Mouse (Mus musculus): Measurements from ENCODE around the gene Mrps6. TPM values are rescaled to one million over a fixed set of nuclear protein-coding genes. Genes with fewer than 3 reads are reported as not detected.

The Mrps6 gene
- polyA plus RNA-seq, 1 experiment from 2014 or later = 43.7 TPM

DNA sequence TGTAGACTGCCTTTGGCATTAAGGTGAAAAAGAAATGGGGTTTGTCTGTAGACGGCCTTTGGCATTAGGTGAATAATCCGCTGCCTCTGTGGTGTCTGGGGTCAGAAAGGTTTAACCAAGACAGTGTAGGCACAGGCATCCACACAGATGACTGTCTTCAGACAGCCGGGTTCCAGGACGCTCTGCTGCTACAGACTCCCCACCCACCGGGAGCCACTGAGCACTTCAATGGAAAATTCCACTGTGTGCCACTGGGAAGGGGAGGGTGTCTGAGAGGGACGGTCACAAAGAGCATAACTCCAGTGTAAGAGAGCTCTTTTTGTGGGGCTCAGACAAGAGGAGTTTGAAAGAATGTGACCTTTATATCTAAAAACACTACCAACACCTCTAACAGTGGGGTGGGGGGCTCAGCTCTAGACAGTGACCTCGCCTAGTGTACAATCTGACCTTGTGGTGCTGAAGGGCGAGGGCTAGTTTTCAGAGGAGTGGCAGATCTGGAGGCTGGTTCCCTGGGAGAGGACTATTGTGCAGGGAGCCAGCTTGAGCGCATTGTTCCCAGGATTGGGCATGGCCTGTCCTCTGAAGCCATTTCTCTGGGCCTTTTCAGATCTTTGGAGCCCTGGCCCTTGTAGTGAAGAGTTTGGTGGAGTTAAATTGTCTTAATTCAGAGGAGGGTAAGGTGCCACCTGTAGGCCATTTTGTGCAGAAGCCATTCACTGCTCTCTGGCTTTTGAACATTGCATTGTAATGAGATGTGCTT, 45.7 kb downstream of the Mrps6 start:
- 66% methylated on average over 9 of the region's 9 CpGs for WGBS (ENCODE audit: insufficient replicate concordance)
- Histone ChIP-seq H3K9me3 (replicated peaks) (no peaks in the 10 kb centered on the region), H3K27ac (no peak overlapping the region), H3K4me2 (no peak overlapping the region), H3K4me3 (replicated peaks) (no peak overlapping the region), H3K4me1 (replicated peaks) (no peaks in the 10 kb centered on the region), H3K36me3 (0 out of 2 replicates have a peak, but pooled peaks cover 9% of the 10 kb centered on the region), H3K27me3 (no peaks in the 10 kb centered on the region), H3K9ac (no peak overlapping the region)
- ATAC-seq (ENCODE audit: low read depth) (no peak), DNase-seq (no peak)

DNA sequence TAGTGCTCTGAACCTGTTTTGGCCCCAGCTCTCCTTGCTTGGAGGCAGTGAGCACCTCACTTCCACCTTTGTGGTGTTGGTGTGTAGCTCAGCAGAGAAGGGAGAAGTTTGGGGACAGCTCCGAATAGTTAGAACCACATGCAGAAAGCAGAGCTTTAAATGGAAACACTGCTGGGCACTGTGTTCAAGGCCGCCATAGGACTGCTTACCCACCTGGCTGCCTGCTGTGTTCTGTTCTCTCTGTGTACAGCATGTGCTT, 46.2 kb downstream of the Mrps6 start:
- H3K4me2 ChIP-seq = no peak overlapping the region
- 66% methylated on average over 2 of the region's 2 CpGs for WGBS (ENCODE audit: insufficient replicate concordance)
- H3K27me3 ChIP-seq = no peaks in the 10 kb centered on the region
- H3K27ac ChIP-seq = no peak overlapping the region
- no peaks in the 10 kb centered on the region for H3K9me3 ChIP-seq (replicated peaks)
- H3K4me3 ChIP-seq (replicated peaks) = no peak overlapping the region
- no peak for DNase-seq
- H3K4me1 ChIP-seq (replicated peaks) = no peaks in the 10 kb centered on the region
- no peak for ATAC-seq (ENCODE audit: low read depth)
- no peak overlapping the region for H3K9ac ChIP-seq
- H3K36me3 ChIP-seq = 0 out of 2 replicates have a peak, but pooled peaks cover 9% of the 10 kb centered on the region

- no peaks in the 10 kb centered on the region for H3K4me1 ChIP-seq (replicated peaks)
- H3K9ac ChIP-seq = no peak overlapping the region
- H3K4me3 ChIP-seq (replicated peaks) = no peak overlapping the region
- no peak overlapping the region for H3K27ac ChIP-seq
- WGBS (ENCODE audit: insufficient replicate concordance) = 65% methylated on average over 2 of the region's 2 CpGs
- no peak for ATAC-seq (ENCODE audit: low read depth)
- 0 out of 2 replicates have a peak, but pooled peaks cover 5% of the 10 kb centered on the region for H3K36me3 ChIP-seq
- DNase-seq = no peak
- no peaks in the 10 kb centered on the region for H3K9me3 ChIP-seq (replicated peaks)
- H3K4me2 ChIP-seq = no peak overlapping the region
- no peaks in the 10 kb centered on the region for H3K27me3 ChIP-seq
Observed at GRCm38 (mm10) chr16:92104951-92105350, 46.9 kb downstream of the Mrps6 start.

DNA sequence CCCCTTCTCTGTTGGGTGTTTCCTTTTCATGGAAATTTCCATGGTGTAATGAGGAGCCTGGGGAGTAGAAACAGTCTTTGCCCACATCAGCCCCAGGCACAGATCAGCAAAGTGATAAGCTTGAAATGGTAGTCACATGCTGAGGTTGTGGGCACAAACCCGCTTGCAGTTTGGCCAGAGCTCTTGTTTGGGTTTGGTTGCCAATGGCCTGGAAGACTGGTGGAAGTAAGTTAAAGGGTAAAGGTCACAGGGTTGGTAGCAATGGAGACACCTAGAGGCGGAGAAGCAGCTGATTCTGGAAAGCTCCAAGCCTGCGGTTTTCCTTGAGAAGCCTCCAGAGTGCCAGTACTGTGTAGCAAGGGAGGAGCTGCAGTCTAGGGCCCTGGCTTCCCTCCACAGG, 47.6 kb downstream of the Mrps6 start:
- H3K9ac ChIP-seq = no peak overlapping the region
- DNase-seq (no peak), ATAC-seq (ENCODE audit: low read depth) (no peak)
- H3K27me3 ChIP-seq = no peaks in the 10 kb centered on the region
- 67% methylated on average over 3 of the region's 3 CpGs for WGBS (ENCODE audit: insufficient replicate concordance)
- H3K4me2 ChIP-seq = no peak overlapping the region
- H3K36me3 ChIP-seq = no peaks in the 10 kb centered on the region
- no peaks in the 10 kb centered on the region for H3K9me3 ChIP-seq (replicated peaks)
- H3K4me1 ChIP-seq (replicated peaks) = no peaks in the 10 kb centered on the region
- no peak overlapping the region for H3K4me3 ChIP-seq (replicated peaks)
- no peak overlapping the region for H3K27ac ChIP-seq

GRCm38 (mm10) chr16:92107346-92107745, 49.3 kb downstream of the Mrps6 start:
- Histone ChIP-seq H3K36me3 (peaks cover 3% of the 10 kb centered on the region), H3K4me1 (replicated peaks) (no peaks in the 10 kb centered on the region), H3K27me3 (no peaks in the 10 kb centered on the region), H3K4me3 (replicated peaks) (no peak overlapping the region), H3K27ac (no peak overlapping the region), H3K4me2 (no peak overlapping the region), H3K9me3 (replicated peaks) (no peaks in the 10 kb centered on the region), H3K9ac (no peak overlapping the region)
- DNase-seq (no peak), ATAC-seq (ENCODE audit: low read depth) (no peak)
- 73% methylated on average over 5 of the region's 5 CpGs for WGBS (ENCODE audit: insufficient replicate concordance)

- DNase-seq = no peak
- Histone ChIP-seq H3K9me3 (replicated peaks) (no peaks in the 10 kb centered on the region), H3K9ac (no peak overlapping the region), H3K27ac (no peak overlapping the region), H3K4me1 (replicated peaks) (peaks cover 6% of the 10 kb centered on the region), H3K4me2 (no peak overlapping the region), H3K36me3 (peaks cover 13% of the 10 kb centered on the region), H3K4me3 (replicated peaks) (no peak overlapping the region), H3K27me3 (no peaks in the 10 kb centered on the region)
- 73% methylated on average over 5 of the region's 5 CpGs for WGBS (ENCODE audit: insufficient replicate concordance)
- no peak for ATAC-seq (ENCODE audit: low read depth)
Observed at GRCm38 (mm10) chr16:92114706-92115241, 56.7 kb downstream of the Mrps6 start.

GRCm38 (mm10) chr16:92115611-92116421, 57.7 kb downstream of the Mrps6 start:
- peaks cover 6% of the 10 kb centered on the region for H3K4me1 ChIP-seq (replicated peaks)
- no peak overlapping the region for H3K9ac ChIP-seq
- peak; percentile 64 for ATAC-seq (ENCODE audit: low read depth)
- H3K9me3 ChIP-seq (replicated peaks) = no peaks in the 10 kb centered on the region
- WGBS (ENCODE audit: insufficient replicate concordance) = 48% methylated on average over 17 of the region's 20 CpGs
- DNase-seq = peak; percentile 38
- H3K27ac ChIP-seq = no peak overlapping the region
- no peak overlapping the region for H3K4me2 ChIP-seq
- H3K27me3 ChIP-seq = no peaks in the 10 kb centered on the region
- H3K36me3 ChIP-seq = peaks cover 13% of the 10 kb centered on the region
- H3K4me3 ChIP-seq (replicated peaks) = no peak overlapping the region

GRCm38 (mm10) chr16:92117337-92118209, 59.5 kb downstream of the Mrps6 start:
- H3K9ac ChIP-seq = no peak overlapping the region
- H3K27ac ChIP-seq = no peak overlapping the region
- H3K9me3 ChIP-seq (replicated peaks) = no peaks in the 10 kb centered on the region
- H3K4me2 ChIP-seq = no peak overlapping the region
- ATAC-seq (ENCODE audit: low read depth) = no peak
- peaks cover 8% of the 10 kb centered on the region for H3K36me3 ChIP-seq
- WGBS (ENCODE audit: insufficient replicate concordance) = 72% methylated on average over 9 of the region's 9 CpGs
- H3K4me3 ChIP-seq (replicated peaks) = no peak overlapping the region
- no peak for DNase-seq
- no peaks in the 10 kb centered on the region for H3K27me3 ChIP-seq
- H3K4me1 ChIP-seq (replicated peaks) = peaks cover 6% of the 10 kb centered on the region

DNA sequence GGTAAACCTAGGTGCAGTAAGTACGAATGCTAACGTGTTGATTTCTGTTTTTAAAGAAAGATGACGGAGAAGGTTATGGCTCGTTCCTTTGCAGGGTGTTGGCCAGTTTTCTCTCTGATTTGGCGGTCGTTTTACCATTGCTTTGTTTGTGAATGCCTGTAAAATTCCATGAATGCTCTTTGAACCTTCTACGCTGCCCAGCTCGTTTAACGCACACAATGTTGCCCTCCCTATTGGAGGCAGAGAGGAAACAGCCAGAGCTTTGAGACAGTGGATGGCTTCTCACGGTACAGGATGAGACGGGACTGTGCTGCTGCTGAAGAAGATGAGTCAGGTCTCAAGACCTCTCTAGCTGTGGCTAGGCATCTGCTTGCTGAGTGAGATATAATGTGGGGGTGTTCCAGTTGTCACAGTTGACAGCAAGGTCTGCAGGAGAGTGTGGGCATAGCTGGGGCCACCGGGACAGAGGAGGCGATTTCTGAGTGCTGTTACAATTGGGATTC, 61.0 kb downstream of the Mrps6 start:
- WGBS (ENCODE audit: insufficient replicate concordance) = 68% methylated on average over 13 of the region's 13 CpGs
- Histone ChIP-seq H3K4me1 (replicated peaks) (peaks cover 6% of the 10 kb centered on the region), H3K27me3 (no peaks in the 10 kb centered on the region), H3K4me2 (no peak overlapping the region), H3K4me3 (replicated peaks) (no peak overlapping the region), H3K27ac (no peak overlapping the region), H3K9me3 (replicated peaks) (no peaks in the 10 kb centered on the region), H3K36me3 (no peaks in the 10 kb centered on the region), H3K9ac (no peak overlapping the region)
- no peak for ATAC-seq (ENCODE audit: low read depth)
- no peak for DNase-seq

- no peak for ATAC-seq (ENCODE audit: low read depth)
- H3K4me2 ChIP-seq = no peak overlapping the region
- no peak overlapping the region for H3K4me3 ChIP-seq (replicated peaks)
- no peak for DNase-seq
- H3K27me3 ChIP-seq = no peaks in the 10 kb centered on the region
- H3K27ac ChIP-seq = no peak overlapping the region
- no peaks in the 10 kb centered on the region for H3K9me3 ChIP-seq (replicated peaks)
- 72% methylated on average over 17 of the region's 17 CpGs for WGBS (ENCODE audit: insufficient replicate concordance)
- H3K36me3 ChIP-seq = no peaks in the 10 kb centered on the region
- no peak overlapping the region for H3K9ac ChIP-seq
- H3K4me1 ChIP-seq (replicated peaks) = peaks cover 6% of the 10 kb centered on the region
Observed at GRCm38 (mm10) chr16:92120899-92121531, 62.9 kb downstream of the Mrps6 start.

All from liver, embryonic 13.5 days (tissue).